Mouse (Mus musculus): ENCODE data around the gene Phf5a. TPM values are rescaled to one million over a fixed set of nuclear protein-coding genes. Genes with fewer than 3 reads are reported as not detected.

Phf5a gene
- polyA plus RNA-seq, 1 experiment from 2014 or later, result 103 TPM

GRCm38 (mm10) chr15:81864238-81864637 is 7.5 kb downstream of the Phf5a start:
- Histone ChIP-seq H3K4me3 (ENCODE audit: low read length) (no peak overlapping the region), H3K27ac (ENCODE audit: low read length) (no peak overlapping the region), H3K9ac (ENCODE audit: low read length) (no peak overlapping the region), H3K36me3 (ENCODE audit: control insufficient read depth, insufficient read depth) (peaks cover 41% of the 10 kb centered on the region), H3K9me3 (replicated peaks; ENCODE audit: control insufficient read depth, low read length) (no peaks in the 10 kb centered on the region), H3K27me3 (ENCODE audit: control insufficient read depth, insufficient read depth, low read length) (no peaks in the 10 kb centered on the region), H3K4me1 (ENCODE audit: control insufficient read depth, insufficient read depth, low read length) (peaks cover 7% of the 10 kb centered on the region), H3K4me2 (ENCODE audit: low read depth, low read length) (no peak overlapping the region)
- WGBS, result 87% methylated on average over 7 of the region's 7 CpGs
- ATAC-seq (replicated peaks; ENCODE audit: extremely low read depth, insufficient read depth, low FRiP score), result no peak

DNA sequence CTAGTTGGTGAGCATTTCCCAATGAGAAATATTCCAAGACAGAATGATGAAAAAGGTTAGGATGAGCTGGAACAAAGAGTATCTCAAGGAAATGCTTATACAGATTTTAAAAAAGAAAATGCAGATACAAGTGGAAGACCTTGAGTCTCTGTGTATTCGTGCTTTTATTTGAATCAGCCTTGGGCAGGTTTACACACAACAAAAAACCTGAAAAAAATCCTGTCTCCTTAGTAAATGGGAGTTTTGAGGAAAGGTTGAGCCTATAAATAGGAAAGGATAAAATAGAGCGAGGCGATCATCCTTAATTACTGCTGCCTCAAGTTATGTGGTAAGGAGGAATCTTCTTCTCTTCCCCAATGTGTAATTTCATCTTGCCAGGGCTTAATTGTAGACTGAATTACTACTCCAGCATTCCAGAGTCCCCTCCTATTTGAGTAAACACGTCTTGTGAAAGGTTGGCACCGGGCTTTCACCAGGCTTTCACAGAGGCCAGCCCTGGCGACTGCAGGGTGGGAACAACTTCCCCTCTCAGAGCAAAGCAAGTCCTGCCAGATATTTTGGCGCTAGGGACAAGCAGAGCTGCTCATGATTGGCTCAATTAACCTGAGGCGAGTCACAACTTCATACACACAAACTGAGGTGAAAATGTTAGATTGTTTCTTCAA is 11.1 kb downstream of the Phf5a start:
- no peaks in the 10 kb centered on the region for H3K9me3 ChIP-seq (replicated peaks; ENCODE audit: control insufficient read depth, low read length)
- ATAC-seq (replicated peaks; ENCODE audit: extremely low read depth, insufficient read depth, low FRiP score), result no peak
- peak overlapping the region; percentile 50 for H3K9ac ChIP-seq (ENCODE audit: low read length)
- peaks cover 9% of the 10 kb centered on the region; the same call in 1 of the 2 replicates for H3K36me3 ChIP-seq (ENCODE audit: control insufficient read depth, insufficient read depth)
- H3K4me2 ChIP-seq (ENCODE audit: low read depth, low read length), result peak overlapping the region; percentile 89
- H3K4me1 ChIP-seq (ENCODE audit: control insufficient read depth, insufficient read depth, low read length), result peaks cover 7% of the 10 kb centered on the region
- H3K27me3 ChIP-seq (ENCODE audit: control insufficient read depth, insufficient read depth, low read length), result no peaks in the 10 kb centered on the region
- no peak overlapping the region; the same call in 1 of the 2 replicates for H3K4me3 ChIP-seq (ENCODE audit: low read length)
- peak overlapping the region; percentile 76 for H3K27ac ChIP-seq (ENCODE audit: low read length)
- WGBS, result 40% methylated on average over 8 of the region's 8 CpGs

DNA sequence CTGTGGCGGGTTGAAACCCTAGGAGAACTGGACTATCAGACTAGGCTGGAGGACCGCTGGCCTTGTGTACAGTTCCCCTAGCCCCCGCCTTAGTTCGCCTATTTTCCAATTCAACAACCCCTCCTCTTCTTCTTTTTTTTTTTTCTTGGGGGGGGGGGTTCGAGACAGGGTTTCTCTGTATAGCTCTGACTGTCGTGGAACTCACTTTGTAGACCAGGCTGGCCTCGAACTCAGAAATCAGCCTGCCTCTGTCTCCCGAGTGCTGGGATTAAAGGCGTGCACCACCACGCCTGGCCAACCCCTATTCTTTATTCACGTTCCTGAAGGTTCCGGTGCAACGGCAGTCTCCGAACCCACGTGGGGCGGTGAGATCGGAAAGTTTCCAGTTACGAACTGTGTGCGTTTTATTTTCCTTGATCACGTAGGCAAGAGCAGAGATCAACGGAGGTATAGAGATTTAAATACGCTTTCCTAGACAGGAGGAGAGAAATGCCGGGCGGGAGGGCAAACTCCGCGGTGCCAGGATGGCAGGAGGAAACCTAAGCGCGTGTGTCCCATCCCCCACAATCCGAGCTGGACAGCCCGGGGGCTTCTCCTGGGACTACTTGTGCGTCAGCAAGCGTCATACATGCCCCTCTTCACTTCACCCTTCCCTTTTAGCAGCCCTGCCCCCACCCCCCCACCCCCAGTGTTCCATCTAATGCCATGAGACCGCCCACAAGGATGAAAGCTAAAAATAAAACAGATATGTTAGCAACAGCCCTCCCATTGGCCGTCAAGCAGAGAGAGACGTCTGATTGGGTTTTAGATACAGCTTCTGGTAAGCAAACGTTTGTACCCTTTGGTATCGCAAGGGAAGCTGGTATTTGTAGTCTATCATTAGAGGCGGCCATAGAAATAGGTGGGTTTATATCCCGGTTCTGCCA is 12.1 kb downstream of the Phf5a start:
- ATAC-seq (replicated peaks; ENCODE audit: extremely low read depth, insufficient read depth, low FRiP score), result peak; percentile 83
- H3K4me2 ChIP-seq (ENCODE audit: low read depth, low read length), result peak overlapping the region; percentile 89
- peak overlapping the region; percentile 99 for H3K27ac ChIP-seq (ENCODE audit: low read length)
- H3K9me3 ChIP-seq (replicated peaks; ENCODE audit: control insufficient read depth, low read length), result no peaks in the 10 kb centered on the region
- peak overlapping the region; percentile 98 for H3K9ac ChIP-seq (ENCODE audit: low read length)
- H3K27me3 ChIP-seq (ENCODE audit: control insufficient read depth, insufficient read depth, low read length), result no peaks in the 10 kb centered on the region
- H3K36me3 ChIP-seq (ENCODE audit: control insufficient read depth, insufficient read depth), result peaks cover 8% of the 10 kb centered on the region; the same call in 1 of the 2 replicates
- peak overlapping the region; percentile 96 for H3K4me3 ChIP-seq (ENCODE audit: low read length)
- H3K4me1 ChIP-seq (ENCODE audit: control insufficient read depth, insufficient read depth, low read length), result peaks cover 12% of the 10 kb centered on the region
- under 1% methylated on average over 39 of the region's 39 CpGs for WGBS

GRCm38 (mm10) chr15:81858517-81859329 is 13.0 kb downstream of the Phf5a start, which contains the start of gene Tob2:
Tob2 (minus strand) TSS chr15:81858796.
- H3K9me3 ChIP-seq (replicated peaks; ENCODE audit: control insufficient read depth, low read length), result no peaks in the 10 kb centered on the region

DNA sequence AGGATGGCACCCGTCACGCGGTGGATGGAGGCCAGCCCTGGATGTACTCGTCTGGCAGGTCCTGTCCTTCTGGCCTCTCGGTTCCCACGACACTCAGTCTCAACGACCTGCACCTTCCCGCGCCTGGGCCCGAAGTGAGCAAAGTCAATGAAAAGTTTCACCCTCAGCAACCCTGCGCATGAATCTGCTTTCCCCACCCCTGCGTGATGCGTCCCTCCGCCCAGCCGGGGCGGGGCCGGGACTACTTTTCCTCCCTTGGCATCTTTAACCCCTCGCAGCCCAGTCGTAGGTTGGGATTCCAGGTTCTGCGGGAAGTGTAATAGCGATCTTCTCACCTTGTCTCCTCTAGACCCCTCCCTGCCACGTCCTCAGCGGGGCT is 13.6 kb downstream of the Phf5a start:
- under 1% methylated on average over 23 of the region's 23 CpGs for WGBS

More at GRCm38 (mm10) chr15:81858517-81859329, 13.0 kb downstream of the Phf5a start, which contains the start of gene Tob2:
- peak within 1 kb of the TSS; percentile 89 for H3K4me2 ChIP-seq (ENCODE audit: low read depth, low read length)
- peak within 1 kb of the TSS; percentile 99 for H3K27ac ChIP-seq (ENCODE audit: low read length)
- peaks cover 13% of the 10 kb centered on the region for H3K4me1 ChIP-seq (ENCODE audit: control insufficient read depth, insufficient read depth, low read length)
- H3K9ac ChIP-seq (ENCODE audit: low read length), result peak within 1 kb of the TSS; percentile 98
- ATAC-seq (replicated peaks; ENCODE audit: extremely low read depth, insufficient read depth, low FRiP score), result peak; percentile 2; the same call in 1 of the 2 replicates
- no peaks in the 10 kb centered on the region for H3K27me3 ChIP-seq (ENCODE audit: control insufficient read depth, insufficient read depth, low read length)
- peak within 1 kb of the TSS; percentile 96 for H3K4me3 ChIP-seq (ENCODE audit: low read length)
- under 1% methylated on average over 44 of the region's 44 CpGs for WGBS
- H3K36me3 ChIP-seq (ENCODE audit: control insufficient read depth, insufficient read depth), result no peaks in the 10 kb centered on the region

GRCm38 (mm10) chr15:81857724-81858116 is 14.0 kb downstream of the Phf5a start:
- H3K36me3 ChIP-seq (ENCODE audit: control insufficient read depth, insufficient read depth), result peaks cover 2% of the 10 kb centered on the region; the same call in 1 of the 2 replicates
- ATAC-seq (replicated peaks; ENCODE audit: extremely low read depth, insufficient read depth, low FRiP score), result no peak
- H3K4me1 ChIP-seq (ENCODE audit: control insufficient read depth, insufficient read depth, low read length), result peaks cover 14% of the 10 kb centered on the region
- peak overlapping the region; percentile 96 for H3K4me3 ChIP-seq (ENCODE audit: low read length)
- peak overlapping the region; percentile 98 for H3K9ac ChIP-seq (ENCODE audit: low read length)
- peak overlapping the region; percentile 89 for H3K4me2 ChIP-seq (ENCODE audit: low read depth, low read length)
- H3K27me3 ChIP-seq (ENCODE audit: control insufficient read depth, insufficient read depth, low read length), result no peaks in the 10 kb centered on the region
- under 1% methylated on average over 33 of the region's 33 CpGs for WGBS
- peak overlapping the region; percentile 99 for H3K27ac ChIP-seq (ENCODE audit: low read length)
- no peaks in the 10 kb centered on the region for H3K9me3 ChIP-seq (replicated peaks; ENCODE audit: control insufficient read depth, low read length)

More for the DNA sequence above, 13.6 kb downstream of the Phf5a start:
- no peaks in the 10 kb centered on the region for H3K27me3 ChIP-seq (ENCODE audit: control insufficient read depth, insufficient read depth, low read length)
- peak overlapping the region; percentile 89 for H3K4me2 ChIP-seq (ENCODE audit: low read depth, low read length)
- peak overlapping the region; percentile 99 for H3K27ac ChIP-seq (ENCODE audit: low read length)
- peaks cover under 1% of the 10 kb centered on the region; the same call in 1 of the 2 replicates for H3K36me3 ChIP-seq (ENCODE audit: control insufficient read depth, insufficient read depth)
- peak overlapping the region; percentile 98 for H3K9ac ChIP-seq (ENCODE audit: low read length)
- H3K4me1 ChIP-seq (ENCODE audit: control insufficient read depth, insufficient read depth, low read length), result peaks cover 14% of the 10 kb centered on the region
- H3K9me3 ChIP-seq (replicated peaks; ENCODE audit: control insufficient read depth, low read length), result no peaks in the 10 kb centered on the region
- peak; percentile 25 for ATAC-seq (replicated peaks; ENCODE audit: extremely low read depth, insufficient read depth, low FRiP score)
- H3K4me3 ChIP-seq (ENCODE audit: low read length), result peak overlapping the region; percentile 96

GRCm38 (mm10) chr15:81856938-81857723 is 14.6 kb downstream of the Phf5a start:
- Histone ChIP-seq H3K9me3 (replicated peaks; ENCODE audit: control insufficient read depth, low read length) (no peaks in the 10 kb centered on the region), H3K4me2 (ENCODE audit: low read depth, low read length) (peak overlapping the region; percentile 89), H3K4me3 (ENCODE audit: low read length) (peak overlapping the region; percentile 96), H3K27me3 (ENCODE audit: control insufficient read depth, insufficient read depth, low read length) (no peaks in the 10 kb centered on the region), H3K9ac (ENCODE audit: low read length) (peak overlapping the region; percentile 98), H3K4me1 (ENCODE audit: control insufficient read depth, insufficient read depth, low read length) (peaks cover 14% of the 10 kb centered on the region), H3K36me3 (ENCODE audit: control insufficient read depth, insufficient read depth) (peaks cover 2% of the 10 kb centered on the region; the same call in 1 of the 2 replicates), H3K27ac (ENCODE audit: low read length) (peak overlapping the region; percentile 99)
- no peak for ATAC-seq (replicated peaks; ENCODE audit: extremely low read depth, insufficient read depth, low FRiP score)
- 2% methylated on average over 14 of the region's 14 CpGs for WGBS

Data from heart, embryonic 16.5 days (tissue).